Mouse (Mus musculus): ENCODE measurements around the gene Tead1.

Gene Tead1

DNA sequence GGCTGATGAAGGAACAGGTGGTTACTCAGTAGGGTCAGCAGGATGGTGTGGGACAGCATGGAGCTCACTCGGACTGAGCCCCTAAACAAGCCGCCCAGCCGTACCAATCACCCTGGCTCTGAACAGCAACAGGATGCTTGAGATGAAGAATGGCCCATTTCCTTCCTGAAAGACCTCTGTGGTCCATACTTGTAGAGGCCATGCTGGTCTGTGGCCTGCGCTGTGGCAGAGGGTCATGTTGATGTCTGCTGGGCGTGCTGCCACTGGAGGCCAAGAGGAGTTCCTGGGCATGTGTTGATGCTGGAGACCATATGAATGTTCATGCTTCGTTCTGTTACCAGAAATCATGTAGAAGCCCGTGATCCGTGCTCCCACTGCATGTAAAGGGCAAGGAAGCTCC is 258.0 kb downstream of the Tead1 start:
- no peak for DNase-seq

DNA sequence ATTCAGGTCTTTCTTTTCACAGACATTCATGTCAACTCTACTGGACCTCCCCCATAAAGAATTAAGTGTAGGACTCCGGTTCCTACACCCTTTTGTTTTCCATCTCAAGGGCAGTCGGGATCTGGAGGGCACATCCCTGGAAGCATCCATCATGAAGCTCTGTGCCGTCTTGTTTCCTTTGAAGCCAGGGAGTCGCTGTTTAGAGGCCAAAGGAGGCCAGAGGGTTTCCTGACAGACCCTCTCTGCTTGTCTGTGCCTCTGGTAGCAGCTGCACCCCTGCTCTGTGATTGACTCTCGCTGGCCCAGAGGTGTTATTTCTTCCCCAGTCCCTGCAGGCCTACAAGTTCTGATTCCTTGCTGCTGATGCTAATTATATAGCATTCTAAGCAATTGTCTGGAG is 259.8 kb downstream of the Tead1 start:
- no peak for DNase-seq

DNA sequence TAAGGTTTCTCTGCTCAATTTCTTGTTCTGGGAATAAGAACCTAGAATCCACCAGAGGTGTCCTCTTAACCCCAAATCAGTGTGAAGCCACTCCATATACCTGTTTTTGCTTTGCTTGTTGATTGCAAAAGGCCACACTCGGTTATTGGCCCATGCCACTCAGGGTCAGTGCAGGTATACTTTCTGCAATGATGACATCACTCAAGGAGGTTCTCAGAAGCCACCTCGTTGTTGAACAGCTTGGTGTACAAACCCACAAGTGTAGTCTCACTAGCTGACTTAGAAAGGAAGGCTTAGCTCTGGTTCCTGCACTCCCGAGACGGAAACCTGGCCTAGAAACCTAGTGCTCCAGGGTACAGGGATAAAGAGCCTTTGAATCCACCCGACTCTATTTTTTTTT is 263.4 kb downstream of the Tead1 start:
- no peak for DNase-seq

DNA sequence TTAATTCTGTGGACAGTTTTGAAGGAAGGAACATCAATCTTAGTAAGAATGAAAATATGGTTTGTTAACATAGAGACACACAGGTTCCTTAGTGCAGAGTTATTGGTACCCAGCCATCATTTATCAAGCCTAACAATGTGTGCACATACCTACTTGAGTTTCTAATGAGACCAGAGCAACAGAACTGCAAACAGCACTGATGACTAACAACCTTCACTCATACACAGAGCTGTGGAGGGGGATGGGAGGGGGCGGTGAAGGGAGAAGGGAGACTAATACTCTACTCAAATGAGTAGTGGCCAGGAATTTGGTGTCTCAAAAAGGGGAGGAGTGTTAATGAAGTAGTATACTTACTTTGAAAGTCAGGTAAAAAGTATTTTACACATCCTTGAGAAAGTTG is 263.9 kb downstream of the Tead1 start:
- DNase-seq = no peak

DNA sequence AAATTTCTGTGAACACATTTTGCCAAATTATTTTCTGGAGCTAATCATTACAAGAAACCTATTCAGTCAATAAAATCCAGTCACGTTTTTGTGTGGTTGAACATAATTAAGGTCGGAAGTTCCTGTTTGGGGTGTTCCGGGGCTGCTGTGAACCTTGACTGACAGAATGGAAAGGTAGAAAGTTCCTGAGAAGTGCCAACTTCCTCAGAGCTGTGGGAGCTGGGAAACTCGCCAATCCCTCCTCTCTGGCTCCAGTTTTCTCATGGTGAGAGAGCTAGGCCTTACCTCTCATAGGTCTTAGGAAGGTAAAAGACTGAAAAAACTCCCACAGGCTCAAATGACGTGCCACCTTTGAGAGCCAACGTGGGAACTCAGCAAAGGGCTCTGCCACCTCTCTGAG is 267.6 kb downstream of the Tead1 start:
- DNase-seq = peak; percentile 74

DNA sequence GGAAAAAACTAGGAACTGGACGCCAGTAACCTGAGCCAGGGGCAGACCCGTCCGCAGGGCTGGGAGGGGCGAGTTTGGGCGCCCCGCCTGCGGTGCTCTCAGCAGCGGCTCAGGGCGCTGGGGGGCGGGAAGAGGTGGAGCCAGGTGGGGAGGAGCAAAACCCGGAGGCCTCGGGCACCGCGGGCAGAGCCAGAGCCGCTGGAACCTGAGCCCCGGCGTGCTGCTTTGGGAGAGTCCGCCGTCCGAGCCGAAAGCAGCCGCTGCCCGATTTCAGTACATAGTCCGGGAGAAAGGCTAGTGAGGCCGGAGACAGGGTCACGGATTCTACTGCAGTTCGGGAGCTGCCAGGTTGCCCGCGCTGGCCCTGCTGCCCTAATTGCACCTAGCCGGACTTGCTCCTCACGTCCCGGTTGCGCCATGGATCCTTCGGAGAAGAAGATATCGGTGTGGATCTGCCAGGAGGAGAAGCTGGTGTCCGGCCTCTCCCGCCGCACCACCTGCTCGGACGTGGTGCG is 274.7 kb downstream of the Tead1 start, which contains the start of gene Rassf10:
Gene Rassf10, plus strand, starts transcription at position 186 of the 515 bp plus-strand sequence.
- peak; percentile 92 for DNase-seq

DNA sequence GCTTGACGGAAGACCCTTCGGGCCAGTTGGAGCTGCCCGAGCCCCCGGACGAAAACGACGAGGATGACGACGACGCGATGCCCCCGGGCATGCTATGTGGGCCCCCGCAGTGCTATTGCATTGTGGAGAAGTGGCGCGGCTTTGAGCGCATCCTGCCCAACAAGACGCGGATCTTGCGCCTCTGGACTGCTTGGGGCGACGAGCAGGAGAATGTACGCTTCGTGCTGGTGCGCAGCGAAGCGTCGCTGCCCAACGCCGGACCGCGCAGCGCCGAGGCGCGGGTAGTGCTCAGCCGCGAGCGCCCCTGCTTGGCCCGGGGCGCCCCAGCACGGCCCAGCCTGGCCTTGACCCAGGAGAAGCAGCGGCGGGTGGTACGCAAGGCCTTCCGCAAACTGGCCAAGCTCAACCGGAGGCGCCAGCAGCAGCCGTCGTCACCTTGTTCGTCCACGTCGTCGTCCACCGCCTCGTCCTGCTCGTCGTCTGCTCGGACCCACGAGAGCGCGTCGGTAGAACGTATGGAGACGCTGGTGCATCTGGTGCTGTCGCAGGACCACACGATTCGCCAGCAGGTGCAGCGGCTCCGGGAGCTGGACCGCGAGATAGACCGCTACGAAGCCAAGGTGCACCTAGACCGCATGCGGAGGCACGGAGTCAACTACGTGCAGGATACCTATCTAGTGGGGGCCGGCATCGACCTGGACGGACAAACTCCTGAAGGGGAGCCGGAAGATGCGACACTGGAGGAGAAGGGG is 275.4 kb downstream of the Tead1 start:
- no peak for DNase-seq

DNA sequence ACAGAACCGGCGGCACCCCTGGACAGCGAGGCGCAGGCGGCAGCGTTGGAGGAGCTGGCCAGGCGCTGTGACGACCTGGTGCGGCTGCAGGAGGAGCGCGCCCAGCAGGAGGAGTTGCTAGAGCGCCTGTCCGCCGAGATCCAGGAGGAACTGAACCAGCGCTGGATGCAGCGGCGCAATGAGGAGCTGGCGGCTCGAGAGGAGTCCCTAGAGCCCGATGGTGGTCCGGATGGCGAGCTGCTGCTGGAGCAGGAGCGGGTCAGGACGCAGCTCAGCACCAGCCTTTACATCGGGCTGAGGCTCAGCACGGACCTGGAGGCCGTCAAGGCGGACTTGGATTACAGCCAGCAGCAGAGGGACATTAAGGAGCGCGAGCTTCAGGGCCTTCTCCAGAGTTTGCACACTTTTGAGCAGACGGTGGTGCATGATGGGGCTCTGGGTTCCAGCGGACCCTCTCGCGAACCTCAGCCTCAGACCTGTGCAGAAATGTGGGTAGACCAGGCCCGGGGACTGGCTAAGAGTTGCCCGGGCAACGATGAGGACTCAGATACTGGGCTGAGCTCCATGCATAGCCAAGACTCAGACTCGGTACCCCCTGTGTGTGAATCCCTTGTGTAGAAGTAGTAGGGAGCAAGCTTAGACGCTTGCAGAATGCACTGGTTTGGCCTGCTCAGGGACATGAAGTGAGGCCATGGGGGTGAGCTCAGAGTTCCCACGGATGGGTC is 276.1 kb downstream of the Tead1 start:
- peak; percentile 25 for DNase-seq

DNA sequence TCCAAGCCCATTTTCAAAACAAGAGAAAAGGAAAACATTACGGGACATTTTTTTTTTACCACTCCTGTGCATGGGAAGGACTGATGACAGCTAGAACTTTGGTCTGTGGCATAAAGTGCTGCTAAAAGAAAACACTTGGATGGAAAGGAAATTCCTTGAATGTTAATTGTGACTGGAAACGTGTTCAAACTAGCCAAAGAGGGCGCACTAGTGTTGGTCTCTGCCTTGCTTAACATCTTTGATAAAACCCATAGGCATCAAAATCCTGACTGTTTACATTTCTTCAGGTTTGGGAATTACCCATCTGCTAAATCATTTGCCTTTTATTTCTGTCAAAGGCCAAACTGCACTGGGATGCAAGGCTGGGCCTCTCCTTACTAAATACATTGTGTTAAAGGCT is 276.8 kb downstream of the Tead1 start:
- no peak for DNase-seq
